Mouse (Mus musculus) kidney, postnatal 0 days (tissue): Measurements from ENCODE around the gene Os9. TPM values are rescaled to one million over a fixed set of nuclear protein-coding genes. Genes with fewer than 3 reads are reported as not detected.

ENCODE experiments used
- ATAC-seq: fragments of 200-750 bp; cut with Nextera tagmentation; replicated peaks from 2 replicates; pipeline ENCODE4 v1.8.0; 2017; ENCODE audit warnings: low read depth, moderate number of reproducible peaks, moderate TSS enrichment, moderate library complexity; ENCODE audit not compliant: low FRiP score
- DNase-seq: peaks from one replicate; pipeline ENCODE4 v3.0.0-alpha.2; 2016; ENCODE audit warnings: low spot score
- H3K27ac ChIP-seq: fragments of 300-500 bp; sonication (generic); 2 replicates; pipeline ENCODE4 v1.5.1; 2014; ENCODE audit warnings: mild to moderate bottlenecking
- H3K27me3 ChIP-seq: fragments of 300-500 bp; sonication (generic); 2 replicates; pipeline ENCODE4 v1.6.1; 2014; ENCODE audit warnings: low read length, mixed read lengths; ENCODE audit not compliant: insufficient read depth
- H3K36me3 ChIP-seq: fragments of 300-500 bp; sonication (generic); 2 replicates; pipeline ENCODE4 v1.6.1; 2014; ENCODE audit warnings: low read length, mixed read lengths; ENCODE audit not compliant: insufficient read depth
- H3K4me1 ChIP-seq: fragments of 300-500 bp; sonication (generic); replicated peaks from 2 replicates; pipeline ENCODE4 v1.6.1; 2014; ENCODE audit warnings: antibody characterized with exemption, low read length, mixed read lengths; ENCODE audit not compliant: insufficient read depth
- H3K4me2 ChIP-seq: fragments of 300-500 bp; sonication (generic); 2 replicates; pipeline ENCODE4 v1.6.1; 2014; ENCODE audit warnings: mild to moderate bottlenecking, low read length, moderate library complexity, mixed read lengths
- H3K4me3 ChIP-seq: fragments of 300-500 bp; sonication (generic); replicated peaks from 2 replicates; pipeline ENCODE4 v1.5.1; 2014; ENCODE audit warnings: low read depth, low read length
- H3K9ac ChIP-seq: fragments of 300-500 bp; sonication (generic); 2 replicates; pipeline ENCODE4 v1.6.1; 2014; ENCODE audit warnings: low read depth, low read length
- H3K9me3 ChIP-seq: fragments of 300-500 bp; sonication (generic); replicated peaks from 2 replicates; pipeline ENCODE4 v1.6.1; 2016; ENCODE audit warnings: low read length, inconsistent platforms, mixed read lengths
- CTCF ChIP-seq: IDR thresholded peaks from 2 replicates; pipeline ENCODE4 v1.5.1; 2016; ENCODE audit warnings: antibody characterized with exemption, low read depth, mild to moderate bottlenecking, moderate library complexity
- WGBS: fragments of 180-500 bp; shearing (Covaris S2); extraction: QIAGEN DNeasy Blood & Tissue Kit; methylation state at CpG from one replicate; pipeline ENCODE4 v1.1.7; 2014; 5-methylcytosine and 5-hydroxymethylcytosine counted together
- polyA plus RNA-seq: library from polyadenylated mRNA; unstranded; fragments of >200 nt; fragmentation: Nextera tagmentation; extraction: Ambion mirVana; gene quantifications from 2 replicates; pipeline ENCODE4 v1.2.1, GENCODE M21; 2015

Gene Os9
- polyA plus RNA-seq, 1 experiment from 2014 or later, result 107 TPM

DNA sequence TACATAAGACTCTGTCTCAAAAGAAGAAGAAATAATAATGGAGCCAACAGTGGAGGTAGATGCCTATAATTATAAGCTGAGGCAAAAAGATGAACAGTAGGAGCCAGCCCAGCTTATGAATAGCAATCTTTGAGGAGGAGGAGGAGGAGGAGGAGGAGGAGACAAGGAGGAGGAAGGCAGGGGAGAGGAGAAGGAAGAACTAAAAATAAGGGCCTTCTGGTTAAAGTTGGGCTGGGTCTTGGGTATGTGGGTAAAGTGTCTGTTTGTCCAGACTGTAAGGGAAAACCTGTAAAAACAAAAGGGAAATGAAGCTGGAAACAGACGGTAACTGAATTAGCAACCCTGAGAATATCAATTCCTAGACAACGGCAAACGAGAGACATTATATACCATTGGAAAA lies 1.1 kb upstream of the Os9 start:
- Histone ChIP-seq H3K4me3 (no peak overlapping the region), H3K27me3 (no peaks in the 10 kb centered on the region), H3K4me1 (peaks cover 5% of the 10 kb centered on the region; the same call in 1 of the 2 replicates), H3K27ac (no peak overlapping the region), H3K9ac (no peak overlapping the region), H3K36me3 (peaks cover 15% of the 10 kb centered on the region; the same call in 1 of the 2 replicates), H3K4me2 (no peak overlapping the region), H3K9me3 (no peaks in the 10 kb centered on the region)
- WGBS, result 70% methylated on average over 3 of the region's 3 CpGs
- TF ChIP-seq CTCF, result no peak
- DNase-seq, result no peak
- no peak for ATAC-seq

GRCm38 (mm10) chr10:127120301-127121065 lies 448 bp downstream of the Os9 start:
- peak; percentile 38; the same call in 1 of the 2 replicates for ATAC-seq
- no peak for TF ChIP-seq CTCF
- Histone ChIP-seq H3K4me3 (peak overlapping the region; percentile 96), H3K9me3 (no peaks in the 10 kb centered on the region), H3K4me2 (peak overlapping the region; percentile 99), H3K4me1 (peaks cover 5% of the 10 kb centered on the region; the same call in 1 of the 2 replicates), H3K27me3 (no peaks in the 10 kb centered on the region), H3K27ac (no peak overlapping the region), H3K9ac (peak overlapping the region; percentile 79), H3K36me3 (peaks cover 23% of the 10 kb centered on the region; the same call in 1 of the 2 replicates)
- DNase-seq, result no peak
- 1% methylated on average over 34 of the region's 34 CpGs for WGBS

GRCm38 (mm10) chr10:127119229-127119628 lies 1.7 kb downstream of the Os9 start:
- Histone ChIP-seq H3K36me3 (peaks cover 23% of the 10 kb centered on the region; the same call in 1 of the 2 replicates), H3K9ac (no peak overlapping the region), H3K4me1 (peaks cover 5% of the 10 kb centered on the region; the same call in 1 of the 2 replicates), H3K27me3 (no peaks in the 10 kb centered on the region), H3K27ac (no peak overlapping the region), H3K4me3 (no peak overlapping the region), H3K4me2 (no peak overlapping the region), H3K9me3 (no peaks in the 10 kb centered on the region)
- ATAC-seq (no peak), DNase-seq (no peak)
- no peak for TF ChIP-seq CTCF
- WGBS, result 81% methylated on average over 10 of the region's 10 CpGs

GRCm38 (mm10) chr10:127118470-127118869 lies 2.5 kb downstream of the Os9 start:
- Histone ChIP-seq H3K36me3 (peaks cover 23% of the 10 kb centered on the region; the same call in 1 of the 2 replicates), H3K9me3 (no peaks in the 10 kb centered on the region), H3K9ac (no peak overlapping the region), H3K4me1 (peaks cover 5% of the 10 kb centered on the region; the same call in 1 of the 2 replicates), H3K27me3 (no peaks in the 10 kb centered on the region), H3K27ac (no peak overlapping the region), H3K4me3 (no peak overlapping the region), H3K4me2 (no peak overlapping the region)
- WGBS, result 91% methylated on average over 11 of the region's 11 CpGs
- ATAC-seq (no peak), DNase-seq (no peak)
- TF ChIP-seq CTCF, result no peak

- Histone ChIP-seq H3K4me1 (no peaks in the 10 kb centered on the region; the same call in 1 of the 2 replicates), H3K9me3 (no peaks in the 10 kb centered on the region), H3K27ac (no peak overlapping the region), H3K9ac (no peak overlapping the region), H3K27me3 (no peaks in the 10 kb centered on the region), H3K4me3 (no peak overlapping the region), H3K36me3 (peaks cover 26% of the 10 kb centered on the region; the same call in 1 of the 2 replicates), H3K4me2 (no peak overlapping the region)
- peak; percentile 46; the same call in 1 of the 2 replicates for TF ChIP-seq CTCF
- WGBS, result 79% methylated on average over 2 of the region's 2 CpGs
- ATAC-seq (no peak), DNase-seq (no peak)
Measured at GRCm38 (mm10) chr10:127115068-127115467, 5.9 kb downstream of the Os9 start.

- no peaks in the 10 kb centered on the region for H3K4me1 ChIP-seq
- H3K9me3 ChIP-seq, result no peaks in the 10 kb centered on the region
- peaks cover 26% of the 10 kb centered on the region; the same call in 1 of the 2 replicates for H3K36me3 ChIP-seq
- no peak overlapping the region for H3K9ac ChIP-seq
- no peak for TF ChIP-seq CTCF
- DNase-seq (no peak), ATAC-seq (no peak)
- 83% methylated on average over 11 of the region's 11 CpGs for WGBS
- H3K27ac ChIP-seq, result no peak overlapping the region
- no peak overlapping the region for H3K4me3 ChIP-seq
- no peak overlapping the region for H3K4me2 ChIP-seq
- no peaks in the 10 kb centered on the region for H3K27me3 ChIP-seq
Measured at GRCm38 (mm10) chr10:127114408-127114807, 6.5 kb downstream of the Os9 start.
